8 mouse cellular contexts compared by ENCODE assay signal in genomic region chr1:155146572-155146980, GRCm38 (mm10). TPM values are rescaled to one million over a fixed set of nuclear protein-coding genes. Genes with fewer than 3 reads are reported as not detected.
DNase-seq lines count a peak whose midpoint lies in the region; ATAC-seq and TF ChIP-seq lines count a peak whose summit lies in the region.

Mr1 (minus strand) TSS chr1:155146814.

- TF ChIP-seq CTCF in testis, adult 2 months (IDR thresholded peaks at IDR 0.05; ENCODE audit: control insufficient read depth, insufficient read depth, insufficient replicate concordance, low read depth, low read length), result no peak

- H3K9me3 ChIP-seq in forebrain, embryonic 16.5 days (ENCODE audit: control insufficient read depth, low read length), result no peaks in the 10 kb centered on the region
- no peaks in the 10 kb centered on the region for H3K9me3 ChIP-seq in liver, embryonic 13.5 days (replicated peaks)

- WGBS in forebrain, embryonic 16.5 days, result 49% methylated on average over 8 of the region's 8 CpGs
- 52% methylated on average over 8 of the region's 8 CpGs for whole genome bisulfite sequencing in liver, embryonic 13.5 days (ENCODE audit: insufficient replicate concordance)

- TF ChIP-seq POLR2A in testis, adult 2 months (IDR thresholded peaks at IDR 0.05; ENCODE audit: control insufficient read depth, low read depth, low read length), result no peak

- H3K4me3 ChIP-seq in testis, adult 2 months (ENCODE audit: control insufficient read depth, low read depth, low read length), result peak within 1 kb of the TSS; percentile 44
- H3K4me3 ChIP-seq in forebrain, embryonic 16.5 days (replicated peaks; ENCODE audit: low read length), result peak within 1 kb of the TSS; percentile 26
- H3K4me3 ChIP-seq in liver, embryonic 13.5 days (replicated peaks), result peak within 1 kb of the TSS; percentile 37

- H3K9ac ChIP-seq in forebrain, embryonic 16.5 days (replicated peaks; ENCODE audit: low read depth, low read length), result no peak within 1 kb of the TSS
- H3K9ac ChIP-seq in liver, embryonic 13.5 days, result peak within 1 kb of the TSS; percentile 24; the same call in 1 of the 2 replicates

- no peak for DNase-seq in testis, postnatal 14 days (ENCODE audit: low spot score)
- DNase-seq in adrenal gland, postnatal 25 days, result no peak
- peak; percentile 52 for DNase-seq in hindlimb bud, embryonic 11.5 days (ENCODE audit: extremely low spot score, low read depth, low spot score)
- no peak for DNase-seq in liver, embryonic 13.5 days
- peak; percentile 49 to 50 for DNase-seq in natural killer cell, adult 2 months (ENCODE audit: low spot score in 2 of 2)
- DNase-seq in urinary bladder, postnatal 4 days (ENCODE audit: low spot score in 2 of 2), result no peak

- peak; percentile 90 for ATAC-seq in forebrain, embryonic 16.5 days
- peak; percentile 63 for ATAC-seq in liver, embryonic 13.5 days (ENCODE audit: low read depth)

- H3K4me2 ChIP-seq in forebrain, embryonic 16.5 days (ENCODE audit: low read length), result peak within 1 kb of the TSS; percentile 29; the same call in 1 of the 2 replicates
- H3K4me2 ChIP-seq in liver, embryonic 13.5 days, result peak within 1 kb of the TSS; percentile 30

- no peaks in the 10 kb centered on the region for H3K27me3 ChIP-seq in testis, adult 2 months (ENCODE audit: control insufficient read depth, insufficient read depth, low read length)
- H3K27me3 ChIP-seq in forebrain, embryonic 16.5 days (replicated peaks; ENCODE audit: control insufficient read depth, insufficient read depth, low read length), result no peaks in the 10 kb centered on the region
- H3K27me3 ChIP-seq in liver, embryonic 13.5 days, result no peaks in the 10 kb centered on the region

- H3K27ac ChIP-seq in testis, adult 2 months (ENCODE audit: control insufficient read depth, insufficient read depth, low read depth, low read length), result peak within 1 kb of the TSS; percentile 66
- H3K27ac ChIP-seq in forebrain, embryonic 16.5 days (ENCODE audit: low read length), result no peak within 1 kb of the TSS
- H3K27ac ChIP-seq in liver, embryonic 13.5 days, result no peak within 1 kb of the TSS

- H3K36me3 ChIP-seq in testis, adult 2 months (ENCODE audit: control insufficient read depth, insufficient read depth, low read length), result no peaks in the 10 kb centered on the region
- H3K36me3 ChIP-seq in forebrain, embryonic 16.5 days (ENCODE audit: control insufficient read depth, insufficient read depth), result no peaks in the 10 kb centered on the region
- no peaks in the 10 kb centered on the region for H3K36me3 ChIP-seq in liver, embryonic 13.5 days

- H3K4me1 ChIP-seq in testis, adult 2 months (ENCODE audit: control insufficient read depth, insufficient read depth, low read length), result no peaks in the 10 kb centered on the region
- H3K4me1 ChIP-seq in forebrain, embryonic 16.5 days (replicated peaks; ENCODE audit: control insufficient read depth, insufficient read depth, low read length), result no peaks in the 10 kb centered on the region
- H3K4me1 ChIP-seq in liver, embryonic 13.5 days (replicated peaks), result peaks cover 5% of the 10 kb centered on the region; the same call in 1 of the 2 replicates

RNA-seq across cellular contexts. Expression of gene Mr1, which starts in this region (rescaled TPM):
- 1.2 and 1.6 TPM in 2 replicates for polyA plus RNA-seq in testis, adult 2 months (2012; rRNA removed)
- total RNA-seq in adrenal gland, postnatal 25 days (2021), result 18.1 and 31.4 TPM in 2 replicates
- 0.92 and 1.5 TPM in 2 replicates for polyA plus RNA-seq in forebrain, embryonic 16.5 days (2015; fragmentation: Nextera tagmentation; extraction: Ambion mirVana)
- polyA plus RNA-seq in liver, embryonic 13.5 days (2015; fragmentation: Nextera tagmentation; extraction: Ambion mirVana), result 0.37 and 0.56 TPM in 2 replicates

Comparison
In these comparisons a context has a peak if more than half of its experiments do, and no peak if none do; other contexts are left out.
1. Peak in ATAC-seq, H3K4me3 ChIP-seq, H3K9ac ChIP-seq and H3K4me2 ChIP-seq in liver, embryonic 13.5 days; RNA of the gene not detected or under 1 TPM.
2. DNase-seq: peak in hindlimb bud, embryonic 11.5 days (single experiment) and natural killer cell, adult 2 months (2 of 2); none in testis, postnatal 14 days (single experiment), adrenal gland, postnatal 25 days (single experiment), liver, embryonic 13.5 days (single experiment) and urinary bladder, postnatal 4 days (0 of 2).
3. Peak in every context shown above with its lines, with median percentiles within 50 percentile points of each other: H3K4me3 ChIP-seq.